23 mouse cellular contexts compared by ENCODE assay signal in the genomic region with DNA sequence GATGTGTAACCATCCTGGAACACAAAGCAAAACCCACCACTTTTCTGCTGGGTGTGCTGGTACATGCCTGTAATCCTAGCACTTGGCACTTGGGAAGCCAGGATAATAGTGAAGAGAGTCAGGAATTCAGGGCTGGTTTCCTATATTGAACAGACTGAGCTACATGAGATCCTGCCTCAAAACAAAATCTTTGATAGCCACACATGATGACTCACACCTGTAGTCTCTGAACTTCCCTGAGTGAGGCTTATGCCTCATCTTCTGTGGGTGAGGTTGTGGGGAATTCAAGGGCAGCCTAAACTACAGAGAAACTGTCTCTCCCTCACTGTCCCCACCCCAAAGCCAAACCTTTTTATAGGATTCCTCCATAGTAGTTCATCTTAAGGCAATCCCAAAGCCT. TPM values are rescaled to one million over a fixed set of nuclear protein-coding genes. Genes with fewer than 3 reads are reported as not detected.
DNase-seq lines count a peak whose midpoint lies in the region; ATAC-seq and TF ChIP-seq lines count a peak whose summit lies in the region.
"Had no signal": no experiment of that assay in that cellular context is flagged by ENCODE, and none has a peak within 500 bp of the region (broad histone marks: within the 10 kb centered on the region; RNA-seq: fewer than 3 reads in every experiment).

No protein-coding gene starts in this region.

- TF ChIP-seq CTCF in testis, adult 2 months (IDR thresholded peaks at IDR 0.05; ENCODE audit: control insufficient read depth, insufficient read depth, insufficient replicate concordance, low read depth, low read length) = no peak

- peak; percentile 72 for DNase-seq in heart, adult 11 months
- DNase-seq in heart, postnatal 14 days = no peak
- no peak for DNase-seq in testis, postnatal 14 days (ENCODE audit: low spot score)
- DNase-seq in brain, adult 2 months (ENCODE audit: low read depth, low spot score) = peak; percentile 43
- no peak for DNase-seq in hindbrain, embryonic 14.5 days (ENCODE audit: low spot score)
- DNase-seq: adrenal gland, postnatal 25 days; B cell, adult 2 months; cerebellum, adult 11 months; cerebellum, adult 8-10 months; cerebellum, postnatal 25 days; gastrocnemius, postnatal 25 days; heart, postnatal 4 days had no signal

- H3K4me2 ChIP-seq in hindbrain, embryonic 14.5 days (replicated peaks) = no peak overlapping the region
- H3K4me2 ChIP-seq: embryonic facial prominence, embryonic 12.5 days; forebrain, embryonic 12.5 days; heart, embryonic 13.5 days; hindbrain, embryonic 12.5 days had no signal

- 0 out of 2 replicates have a peak overlapping the region, but pooled peaks have one; percentile 12 for H3K27ac ChIP-seq in testis, adult 2 months (ENCODE audit: control insufficient read depth, insufficient read depth, low read depth, low read length)
- H3K27ac ChIP-seq in hindbrain, embryonic 14.5 days = no peak overlapping the region
- H3K27ac ChIP-seq: embryonic facial prominence, embryonic 12.5 days; forebrain, embryonic 12.5 days; hindbrain, embryonic 12.5 days; hindbrain, postnatal 0 days had no signal

- H3K27me3 ChIP-seq in testis, adult 2 months (ENCODE audit: control insufficient read depth, insufficient read depth, low read length) = no peaks in the 10 kb centered on the region
- H3K27me3 ChIP-seq in hindbrain, embryonic 14.5 days (ENCODE audit: control insufficient read depth, insufficient read depth, low read length) = no peaks in the 10 kb centered on the region
- H3K27me3 ChIP-seq: embryonic facial prominence, embryonic 12.5 days; forebrain, embryonic 12.5 days; heart, embryonic 13.5 days; hindbrain, embryonic 12.5 days; Patski had no signal

- peaks cover 2% of the 10 kb centered on the region for H3K4me1 ChIP-seq in testis, adult 2 months (ENCODE audit: control insufficient read depth, insufficient read depth, low read length)
- peaks cover 17% of the 10 kb centered on the region for H3K4me1 ChIP-seq in hindbrain, embryonic 14.5 days (replicated peaks; ENCODE audit: control insufficient read depth, insufficient read depth, low read length)

- intact Hi-C loops in heart, postnatal 14 days (cut with DNase I) = no loop called here

- H3K4me3 ChIP-seq in testis, adult 2 months (ENCODE audit: control insufficient read depth, low read depth, low read length) = peak overlapping the region; percentile 32; the same call in 1 of the 2 replicates
- H3K4me3 ChIP-seq in hindbrain, embryonic 14.5 days (replicated peaks; ENCODE audit: low read length) = no peak overlapping the region
- H3K4me3 ChIP-seq: embryonic facial prominence, embryonic 12.5 days; forebrain, embryonic 12.5 days; heart, embryonic 13.5 days; hindbrain, embryonic 12.5 days had no signal

- no peak for ATAC-seq in hindbrain, embryonic 14.5 days (ENCODE audit: low FRiP score)
- ATAC-seq: activated CD4-positive, CD25-positive, alpha-beta regulatory T cell, adult 4 months; CD4-positive, CD25-positive, alpha-beta regulatory T cell, adult 4 months; forebrain, embryonic 16.5 days; hindbrain, postnatal 0 days; Patski had no signal

- H3K36me3 ChIP-seq in testis, adult 2 months (ENCODE audit: control insufficient read depth, insufficient read depth, low read length) = no peaks in the 10 kb centered on the region
- H3K36me3 ChIP-seq in hindbrain, embryonic 14.5 days (replicated peaks; ENCODE audit: control insufficient read depth, insufficient read depth) = no peaks in the 10 kb centered on the region
- H3K36me3 ChIP-seq: embryonic facial prominence, embryonic 12.5 days; forebrain, embryonic 12.5 days; G1E; heart, embryonic 13.5 days; hindbrain, embryonic 12.5 days had no signal

- no peaks in the 10 kb centered on the region for H3K9me3 ChIP-seq in hindbrain, embryonic 14.5 days (ENCODE audit: control insufficient read depth, low read length)
- H3K9me3 ChIP-seq: embryonic facial prominence, embryonic 12.5 days; forebrain, embryonic 12.5 days; G1E; heart, embryonic 13.5 days; hindbrain, embryonic 12.5 days had no signal

- no peak overlapping the region for H3K9ac ChIP-seq in hindbrain, embryonic 14.5 days
- H3K9ac ChIP-seq: embryonic facial prominence, embryonic 12.5 days; forebrain, embryonic 12.5 days; heart, embryonic 13.5 days; hindbrain, embryonic 12.5 days had no signal

- no peak for TF ChIP-seq POLR2A in testis, adult 2 months (IDR thresholded peaks at IDR 0.05; ENCODE audit: control insufficient read depth, low read depth, low read length)

RNA-seq across cellular contexts. Expression of a gene that starts 3.0 kb away (rescaled TPM):
- 100 to 1,000 TPM; 159 to 171 TPM for total RNA-seq in heart, postnatal 14 days (2021)
- 32.3 and 38.1 TPM in 2 replicates for polyA plus RNA-seq in testis, adult 2 months (2012; rRNA removed)
- polyA plus RNA-seq in hindbrain, embryonic 14.5 days (2014; fragmentation: Nextera tagmentation; extraction: Ambion mirVana) = 226 and 247 TPM in 2 replicates

RNA-seq across cellular contexts. Expression of a gene that starts 47.2 kb away (rescaled TPM):
- 10 to 100 TPM; 15.1 to 18.0 TPM for total RNA-seq in heart, postnatal 14 days (2021)
- 24.1 and 30.2 TPM in 2 replicates for polyA plus RNA-seq in testis, adult 2 months (2012; rRNA removed)
- 22.3 and 24.0 TPM in 2 replicates for polyA plus RNA-seq in hindbrain, embryonic 14.5 days (2014; fragmentation: Nextera tagmentation; extraction: Ambion mirVana)

Comparison
In these comparisons a context has a peak if more than half of its experiments do, and no peak if none do; other contexts are left out.
1. DNase-seq: peak in heart, adult 11 months (single experiment) and brain, adult 2 months (single experiment); none in heart, postnatal 14 days (0 of 2), testis, postnatal 14 days (single experiment) and hindbrain, embryonic 14.5 days (single experiment).